Mouse (Mus musculus) retina, postnatal 7 days (tissue): ENCODE data around the gene Clcn2.
A peak's percentile ranks its signal among the peaks of the same experiment; 100 is the strongest.
"Not testable (repeated sequence)": the region's sequence is repeated elsewhere in the genome, so short reads cannot be mapped to it uniquely, and the experiment has no call there.

Experiments
- DNase-seq: peaks from one replicate; pipeline ENCODE4 v3.0.0-alpha.2; 2012; ENCODE audit warnings: low read depth, low spot score

Gene Clcn2

GRCm38 (mm10) chr16:20701729-20702521 is 15.6 kb downstream of the Clcn2 start:
- DNase-seq = no peak

- no peak for DNase-seq
Measured at GRCm38 (mm10) chr16:20701316-20701715, 16.2 kb downstream of the Clcn2 start.

- DNase-seq = no peak
Measured at GRCm38 (mm10) chr16:20700036-20700435, 17.5 kb downstream of the Clcn2 start.

- no peak for DNase-seq
Measured at GRCm38 (mm10) chr16:20699266-20699665, 18.3 kb downstream of the Clcn2 start.

GRCm38 (mm10) chr16:20695622-20696323 is 21.8 kb downstream of the Clcn2 start:
- peak; percentile 68 for DNase-seq

- no peak for DNase-seq
Measured at GRCm38 (mm10) chr16:20694781-20695180, 22.8 kb downstream of the Clcn2 start.

GRCm38 (mm10) chr16:20693111-20693701 is 24.3 kb downstream of the Clcn2 start, which contains the start of gene Fam131a:
Fam131a (plus strand) TSS chr16:20693241.
- DNase-seq = peak; percentile 73

- DNase-seq = no peak
Measured at GRCm38 (mm10) chr16:20692241-20692965, 25.1 kb downstream of the Clcn2 start.

GRCm38 (mm10) chr16:20691617-20692016 is 25.9 kb downstream of the Clcn2 start:
- DNase-seq = no peak

- DNase-seq = no peak
Measured at GRCm38 (mm10) chr16:20690774-20691173, 26.8 kb downstream of the Clcn2 start.

- DNase-seq = no peak
Measured at GRCm38 (mm10) chr16:20677974-20678675, 39.4 kb downstream of the Clcn2 start.

GRCm38 (mm10) chr16:20677380-20677779 is 40.2 kb downstream of the Clcn2 start:
- DNase-seq = no peak

GRCm38 (mm10) chr16:20676702-20677101 is 40.8 kb downstream of the Clcn2 start:
- DNase-seq = no peak

- DNase-seq = no peak
Measured at GRCm38 (mm10) chr16:20675213-20675612, 42.3 kb downstream of the Clcn2 start.

- DNase-seq = no peak
Measured at GRCm38 (mm10) chr16:20673706-20674303, 43.7 kb downstream of the Clcn2 start.

- no peak for DNase-seq
Measured at GRCm38 (mm10) chr16:20672965-20673705, 44.4 kb downstream of the Clcn2 start.

GRCm38 (mm10) chr16:20672500-20672902 is 45.0 kb downstream of the Clcn2 start:
- DNase-seq = peak; percentile 85

- no peak for DNase-seq
Measured at GRCm38 (mm10) chr16:20671886-20672285, 45.7 kb downstream of the Clcn2 start.

- DNase-seq = no peak
Measured at GRCm38 (mm10) chr16:20670291-20670690, 47.3 kb downstream of the Clcn2 start.

- DNase-seq = not testable (repeated sequence)
Measured at GRCm38 (mm10) chr16:20668013-20668412, 49.5 kb downstream of the Clcn2 start, which contains the start of gene Eif4g1. Eif4g1 (plus strand) TSS chr16:20668313.
